Mouse (Mus musculus) limb, embryonic 15.5 days (tissue): ENCODE data around the gene Pmm2. TPM values are rescaled to one million over a fixed set of nuclear protein-coding genes. Genes with fewer than 3 reads are reported as not detected.

ENCODE experiments used
- ATAC-seq: fragments of 200-750 bp; cut with Nextera tagmentation; 2 replicates; pipeline ENCODE4 v1.8.0; 2017; ENCODE audit warnings: low read depth, moderate TSS enrichment; ENCODE audit not compliant: insufficient number of reproducible peaks, low FRiP score, low TSS enrichment
- H3K27ac ChIP-seq: fragments of 300-500 bp; sonication (generic); 2 replicates; pipeline ENCODE4 v1.5.1; 2015; ENCODE audit warnings: moderate library complexity, mild to moderate bottlenecking, inconsistent platforms
- H3K27me3 ChIP-seq: fragments of 300-500 bp; sonication (generic); 2 replicates; pipeline ENCODE4 v1.6.1; 2015; ENCODE audit warnings: inconsistent platforms
- H3K36me3 ChIP-seq: fragments of 300-500 bp; sonication (generic); 2 replicates; pipeline ENCODE4 v1.6.1; 2015; ENCODE audit warnings: inconsistent platforms
- H3K4me1 ChIP-seq: fragments of 300-500 bp; sonication (generic); 2 replicates; pipeline ENCODE4 v1.6.1; 2015; ENCODE audit warnings: inconsistent platforms
- H3K4me2 ChIP-seq: fragments of 300-500 bp; sonication (generic); 2 replicates; pipeline ENCODE4 v1.6.1; 2015; ENCODE audit warnings: mild to moderate bottlenecking, inconsistent platforms
- H3K4me3 ChIP-seq: fragments of 300-500 bp; sonication (generic); 2 replicates; pipeline ENCODE4 v1.5.1; 2015; ENCODE audit warnings: mild to moderate bottlenecking, inconsistent platforms
- H3K9ac ChIP-seq: fragments of 300-500 bp; sonication (generic); 2 replicates; pipeline ENCODE4 v1.6.1; 2015; ENCODE audit warnings: inconsistent platforms
- H3K9me3 ChIP-seq: fragments of 300-500 bp; sonication (generic); 2 replicates; pipeline ENCODE4 v1.6.1; 2016; ENCODE audit warnings: inconsistent platforms
- WGBS: fragments of 180-500 bp; shearing (Covaris S2); methylation state at CpG from one replicate; pipeline ENCODE4 v1.1.7; 2015; 5-methylcytosine and 5-hydroxymethylcytosine counted together
- polyA plus RNA-seq: library from polyadenylated mRNA; unstranded; fragments of >200 nt; fragmentation: Nextera tagmentation; extraction: Ambion mirVana; gene quantifications from 2 replicates; pipeline ENCODE4 v1.2.1, GENCODE M21; 2015

The Pmm2 gene
- polyA plus RNA-seq, 1 experiment from 2014 or later: 52.8 TPM

GRCm38 (mm10) chr16:8630419-8630818 lies 7.1 kb upstream of the Pmm2 start:
- Histone ChIP-seq H3K36me3 (peaks cover 36% of the 10 kb centered on the region), H3K4me1 (no peaks in the 10 kb centered on the region), H3K27me3 (no peaks in the 10 kb centered on the region), H3K27ac (no peak overlapping the region), H3K9ac (no peak overlapping the region), H3K4me2 (no peak overlapping the region), H3K9me3 (no peaks in the 10 kb centered on the region), H3K4me3 (no peak overlapping the region)
- whole genome bisulfite sequencing: 84% methylated on average over 2 of the region's 2 CpGs
- ATAC-seq: no peak

- H3K36me3 ChIP-seq: peaks cover 42% of the 10 kb centered on the region
- H3K9me3 ChIP-seq: no peaks in the 10 kb centered on the region
Observed at GRCm38 (mm10) chr16:8631428-8631827, 6.0 kb upstream of the Pmm2 start.

GRCm38 (mm10) chr16:8636867-8637216 lies 632 bp upstream of the Pmm2 start:
- Histone ChIP-seq H3K4me3 (peak overlapping the region; percentile 89), H3K36me3 (peaks cover 46% of the 10 kb centered on the region), H3K9ac (peak overlapping the region; percentile 66), H3K4me2 (peak overlapping the region; percentile 78), H3K27ac (peak overlapping the region; percentile 93), H3K4me1 (peaks cover 23% of the 10 kb centered on the region), H3K9me3 (no peaks in the 10 kb centered on the region), H3K27me3 (no peaks in the 10 kb centered on the region)
- WGBS: under 1% methylated on average over 13 of the region's 13 CpGs
- peak; percentile 16; the same call in 1 of the 2 replicates for ATAC-seq

More at GRCm38 (mm10) chr16:8631428-8631827, 6.0 kb upstream of the Pmm2 start:
- Histone ChIP-seq H3K4me1 (peaks cover 10% of the 10 kb centered on the region), H3K9ac (no peak overlapping the region), H3K27me3 (no peaks in the 10 kb centered on the region), H3K27ac (no peak overlapping the region), H3K4me3 (no peak overlapping the region), H3K4me2 (no peak overlapping the region)
- 88% methylated on average over 5 of the region's 5 CpGs for WGBS
- no peak for ATAC-seq

GRCm38 (mm10) chr16:8638131-8638530 lies 657 bp downstream of the Pmm2 start:
- H3K27ac ChIP-seq: peak overlapping the region; percentile 93
- no peaks in the 10 kb centered on the region for H3K27me3 ChIP-seq
- H3K9ac ChIP-seq: peak overlapping the region; percentile 76
- peak overlapping the region; percentile 78 for H3K4me2 ChIP-seq
- no peaks in the 10 kb centered on the region for H3K9me3 ChIP-seq
- peaks cover 23% of the 10 kb centered on the region for H3K4me1 ChIP-seq
- H3K4me3 ChIP-seq: peak overlapping the region; percentile 89
- WGBS: 42% methylated on average over 7 of the region's 7 CpGs
- peaks cover 43% of the 10 kb centered on the region for H3K36me3 ChIP-seq
- ATAC-seq: no peak

GRCm38 (mm10) chr16:8639466-8640191 lies 2.2 kb downstream of the Pmm2 start:
- WGBS: 85% methylated on average over 11 of the region's 11 CpGs
- H3K9ac ChIP-seq: no peak overlapping the region
- no peak overlapping the region for H3K4me3 ChIP-seq
- no peak overlapping the region for H3K4me2 ChIP-seq
- H3K4me1 ChIP-seq: peaks cover 23% of the 10 kb centered on the region
- ATAC-seq: no peak
- no peaks in the 10 kb centered on the region for H3K27me3 ChIP-seq
- H3K36me3 ChIP-seq: peaks cover 48% of the 10 kb centered on the region
- H3K27ac ChIP-seq: no peak overlapping the region
- no peaks in the 10 kb centered on the region for H3K9me3 ChIP-seq

GRCm38 (mm10) chr16:8643855-8644254 lies 6.4 kb downstream of the Pmm2 start:
- peaks cover 76% of the 10 kb centered on the region for H3K36me3 ChIP-seq
- H3K9ac ChIP-seq: no peak overlapping the region
- H3K4me2 ChIP-seq: no peak overlapping the region
- no peaks in the 10 kb centered on the region for H3K27me3 ChIP-seq
- no peak overlapping the region for H3K27ac ChIP-seq
- ATAC-seq: peak; percentile 71; the same call in 1 of the 2 replicates
- no peak overlapping the region for H3K4me3 ChIP-seq
- WGBS: 68% methylated on average over 2 of the region's 2 CpGs
- H3K4me1 ChIP-seq: peaks cover 2% of the 10 kb centered on the region; the same call in 1 of the 2 replicates
- H3K9me3 ChIP-seq: no peaks in the 10 kb centered on the region

GRCm38 (mm10) chr16:8645546-8645945 lies 8.1 kb downstream of the Pmm2 start:
- Histone ChIP-seq H3K36me3 (peaks cover 84% of the 10 kb centered on the region), H3K4me3 (no peak overlapping the region), H3K9me3 (no peaks in the 10 kb centered on the region), H3K4me2 (no peak overlapping the region), H3K27me3 (no peaks in the 10 kb centered on the region), H3K9ac (no peak overlapping the region), H3K27ac (no peak overlapping the region), H3K4me1 (no peaks in the 10 kb centered on the region)
- ATAC-seq: no peak
- 85% methylated on average over 6 of the region's 6 CpGs for WGBS

GRCm38 (mm10) chr16:8650007-8650406 lies 12.5 kb downstream of the Pmm2 start:
- no peak overlapping the region for H3K9ac ChIP-seq
- peaks cover 89% of the 10 kb centered on the region for H3K36me3 ChIP-seq
- H3K4me2 ChIP-seq: no peak overlapping the region
- H3K27ac ChIP-seq: no peak overlapping the region
- 0 out of 2 replicates have a peak, but pooled peaks cover 3% of the 10 kb centered on the region for H3K4me1 ChIP-seq
- ATAC-seq: no peak
- 94% methylated on average over 3 of the region's 3 CpGs for WGBS
- H3K9me3 ChIP-seq: no peaks in the 10 kb centered on the region
- no peak overlapping the region for H3K4me3 ChIP-seq
- H3K27me3 ChIP-seq: no peaks in the 10 kb centered on the region

GRCm38 (mm10) chr16:8655108-8655507 lies 17.6 kb downstream of the Pmm2 start:
- 81% methylated on average over 6 of the region's 6 CpGs for WGBS
- peaks cover 88% of the 10 kb centered on the region for H3K36me3 ChIP-seq

GRCm38 (mm10) chr16:8655599-8655998 lies 18.1 kb downstream of the Pmm2 start:
- peaks cover 89% of the 10 kb centered on the region for H3K36me3 ChIP-seq
- H3K9ac ChIP-seq: no peak overlapping the region
- no peak overlapping the region for H3K4me2 ChIP-seq
- no peaks in the 10 kb centered on the region for H3K9me3 ChIP-seq
- 0 out of 2 replicates have a peak, but pooled peaks cover 7% of the 10 kb centered on the region for H3K4me1 ChIP-seq
- H3K4me3 ChIP-seq: no peak overlapping the region
- H3K27ac ChIP-seq: no peak overlapping the region
- WGBS: 90% methylated on average over 9 of the region's 9 CpGs
- no peak for ATAC-seq
- H3K27me3 ChIP-seq: no peaks in the 10 kb centered on the region

More at GRCm38 (mm10) chr16:8655108-8655507, 17.6 kb downstream of the Pmm2 start:
- no peak overlapping the region for H3K4me3 ChIP-seq
- H3K9ac ChIP-seq: no peak overlapping the region
- H3K4me1 ChIP-seq: 0 out of 2 replicates have a peak, but pooled peaks cover 3% of the 10 kb centered on the region
- no peaks in the 10 kb centered on the region for H3K27me3 ChIP-seq
- H3K4me2 ChIP-seq: no peak overlapping the region
- H3K9me3 ChIP-seq: no peaks in the 10 kb centered on the region
- ATAC-seq: no peak
- no peak overlapping the region for H3K27ac ChIP-seq

- peaks cover 87% of the 10 kb centered on the region for H3K36me3 ChIP-seq
- no peak for ATAC-seq
- H3K9me3 ChIP-seq: no peaks in the 10 kb centered on the region
- H3K27ac ChIP-seq: no peak overlapping the region
- H3K9ac ChIP-seq: no peak overlapping the region
- H3K4me2 ChIP-seq: no peak overlapping the region
- H3K27me3 ChIP-seq: no peaks in the 10 kb centered on the region
- H3K4me1 ChIP-seq: 0 out of 2 replicates have a peak, but pooled peaks cover 7% of the 10 kb centered on the region
- WGBS: 79% methylated on average over 2 of the region's 2 CpGs
- no peak overlapping the region for H3K4me3 ChIP-seq
Observed at GRCm38 (mm10) chr16:8656256-8656655, 18.8 kb downstream of the Pmm2 start.

- Histone ChIP-seq H3K27me3 (no peaks in the 10 kb centered on the region), H3K27ac (no peak overlapping the region), H3K4me2 (no peak overlapping the region), H3K4me3 (no peak overlapping the region), H3K4me1 (0 out of 2 replicates have a peak, but pooled peaks cover 7% of the 10 kb centered on the region), H3K9me3 (no peaks in the 10 kb centered on the region), H3K9ac (no peak overlapping the region), H3K36me3 (peaks cover 89% of the 10 kb centered on the region)
- no peak for ATAC-seq
- WGBS: 76% methylated on average over 4 of the region's 4 CpGs
Observed at GRCm38 (mm10) chr16:8658349-8658748, 20.9 kb downstream of the Pmm2 start.
